Mouse (Mus musculus) bone marrow, adult 2 months (tissue): ENCODE data around the gene Cfd. TPM values are rescaled to one million over a fixed set of nuclear protein-coding genes. Genes with fewer than 3 reads are reported as not detected.
"Not testable (repeated sequence)": the region's sequence is repeated elsewhere in the genome, so short reads cannot be mapped to it uniquely, and the experiment has no call there.

Experiments
- H3K27ac ChIP-seq: fragments of 200-500 bp; 2 replicates; pipeline ENCODE4 v1.5.1; 2012; ENCODE audit warnings: low read depth, mild to moderate bottlenecking, control low read depth, inconsistent platforms, low read length; ENCODE audit not compliant: control insufficient read depth, poor library complexity, insufficient read depth
- H3K4me1 ChIP-seq: fragments of 200-500 bp; 2 replicates; pipeline ENCODE4 v1.6.1; 2011; ENCODE audit warnings: low read length; ENCODE audit not compliant: control insufficient read depth, insufficient read depth
- H3K4me3 ChIP-seq: fragments of 200-500 bp; replicated peaks from 2 replicates; pipeline ENCODE3; 2011; ENCODE audit warnings: mild to moderate bottlenecking, low read depth, low read length, control low read depth; ENCODE audit not compliant: control insufficient read depth
- CTCF ChIP-seq: fragments of 200-500 bp; IDR thresholded peaks from 2 replicates; pipeline ENCODE4 v1.5.1; 2011; ENCODE audit warnings: low read length, control low read depth; ENCODE audit not compliant: control insufficient read depth, insufficient read depth
- POLR2A ChIP-seq: fragments of 200-500 bp; IDR thresholded peaks from 2 replicates; pipeline ENCODE4 v1.6.1; 2011; ENCODE audit warnings: low read depth, mild to moderate bottlenecking, control low read depth, low read length, borderline replicate concordance; ENCODE audit not compliant: control insufficient read depth
- WGBS: fragments of 180-500 bp; shearing (Covaris S2); methylation state at CpG from one replicate; pipeline ENCODE4 v1.1.7; 2018; 5-methylcytosine and 5-hydroxymethylcytosine counted together
- polyA plus RNA-seq: library from polyadenylated mRNA; stranded (reverse); fragments of >200 nt; gene quantifications from 2 replicates; pipeline ENCODE4 v1.2.4, GENCODE M21; 2011; ENCODE audit warnings: low replicate concordance; ENCODE audit not compliant: missing spikeins, insufficient read depth, insufficient read length

The Cfd gene
- polyA plus RNA-seq, 1 experiment, result not detected

DNA sequence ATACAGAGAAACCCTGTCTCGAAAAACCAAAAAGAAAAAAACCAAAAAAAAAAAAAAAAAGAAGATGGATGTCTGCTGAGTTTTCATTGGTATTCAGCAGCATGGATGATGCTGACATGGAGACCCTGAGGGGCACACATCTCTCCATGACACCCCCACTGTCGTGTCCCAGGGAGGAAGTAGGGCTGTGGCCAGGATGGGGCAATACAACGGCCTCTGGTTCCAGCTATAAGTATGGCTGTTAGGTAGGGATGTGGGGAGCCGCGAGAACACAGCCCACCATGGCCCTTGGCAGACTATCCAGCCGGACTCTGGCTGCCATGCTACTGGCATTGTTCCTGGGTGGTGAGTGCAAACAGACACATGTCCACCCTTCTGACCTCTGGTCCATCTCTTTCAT, 4.6 kb upstream of the Cfd start, which contains the start of gene Elane:
TSS of gene Elane (plus strand) at position 194 of the 400 bp plus-strand sequence.
- no peak for TF ChIP-seq CTCF
- no peak for TF ChIP-seq POLR2A
- Histone ChIP-seq H3K4me3 (peak within 1 kb of the TSS; percentile 12), H3K27ac (peak within 1 kb of the TSS; percentile 21; the same call in 1 of the 2 replicates), H3K4me1 (peaks cover 6% of the 10 kb centered on the region; the same call in 1 of the 2 replicates)
- 21% methylated on average over 6 of the region's 6 CpGs for WGBS

GRCm38 (mm10) chr10:79886611-79887010, 4.0 kb upstream of the Cfd start:
- H3K27ac ChIP-seq, result no peak overlapping the region
- H3K4me3 ChIP-seq, result peak overlapping the region; percentile 12
- 55% methylated on average over 8 of the region's 8 CpGs for WGBS
- H3K4me1 ChIP-seq, result peaks cover 6% of the 10 kb centered on the region; the same call in 1 of the 2 replicates
- TF ChIP-seq CTCF (no peak), POLR2A (no peak)

GRCm38 (mm10) chr10:79889386-79889785, 1.3 kb upstream of the Cfd start:
- WGBS, result 7% methylated on average over 2 of the region's 2 CpGs
- H3K27ac ChIP-seq, result no peak overlapping the region
- H3K4me1 ChIP-seq, result peaks cover 4% of the 10 kb centered on the region; the same call in 1 of the 2 replicates

DNA sequence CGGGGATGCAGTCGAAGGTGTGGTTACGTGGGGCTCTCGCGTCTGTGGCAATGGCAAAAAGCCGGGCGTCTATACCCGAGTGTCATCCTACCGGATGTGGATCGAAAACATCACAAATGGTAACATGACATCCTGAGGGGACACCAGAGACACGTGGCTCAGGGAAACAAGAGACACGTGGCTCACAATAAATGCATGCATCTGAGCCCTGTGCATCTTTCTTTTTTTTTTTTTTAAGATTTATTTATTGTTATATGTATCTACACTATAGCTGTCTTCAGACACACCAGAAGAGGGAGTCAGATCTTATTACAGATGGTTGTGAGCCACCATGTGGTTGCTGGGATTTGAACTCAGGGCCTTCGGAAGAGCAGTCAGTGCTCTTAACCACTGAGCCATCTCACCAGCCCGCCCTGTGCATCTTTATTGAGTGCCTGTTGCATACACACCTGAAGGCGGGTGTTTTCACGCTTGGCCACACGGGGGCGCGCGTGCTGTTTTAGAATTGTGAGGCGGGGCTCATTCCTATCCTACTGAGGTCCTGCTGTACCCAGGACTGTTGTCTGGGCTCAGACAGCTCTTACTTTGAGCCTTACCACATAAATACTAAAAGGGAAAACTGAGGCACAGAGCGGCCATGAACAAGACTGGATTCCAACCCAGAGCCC, 1.9 kb downstream of the Cfd start:
- not testable (repeated sequence) for H3K4me3 ChIP-seq, H3K27ac ChIP-seq, H3K4me1 ChIP-seq
- TF ChIP-seq CTCF, result peak; percentile 88
- WGBS, result 44% methylated on average over 22 of the region's 22 CpGs

More at GRCm38 (mm10) chr10:79889386-79889785, 1.3 kb upstream of the Cfd start:
- TF ChIP-seq POLR2A (no peak), CTCF (no peak)
- no peak overlapping the region for H3K4me3 ChIP-seq

- Histone ChIP-seq H3K4me3 (no peak overlapping the region), H3K27ac (no peak overlapping the region), H3K4me1 (no peaks in the 10 kb centered on the region)
- TF ChIP-seq CTCF (no peak), POLR2A (no peak)
- WGBS, result 92% methylated on average over 16 of the region's 16 CpGs
Observed at GRCm38 (mm10) chr10:79896306-79896705, 5.7 kb downstream of the Cfd start.

DNA sequence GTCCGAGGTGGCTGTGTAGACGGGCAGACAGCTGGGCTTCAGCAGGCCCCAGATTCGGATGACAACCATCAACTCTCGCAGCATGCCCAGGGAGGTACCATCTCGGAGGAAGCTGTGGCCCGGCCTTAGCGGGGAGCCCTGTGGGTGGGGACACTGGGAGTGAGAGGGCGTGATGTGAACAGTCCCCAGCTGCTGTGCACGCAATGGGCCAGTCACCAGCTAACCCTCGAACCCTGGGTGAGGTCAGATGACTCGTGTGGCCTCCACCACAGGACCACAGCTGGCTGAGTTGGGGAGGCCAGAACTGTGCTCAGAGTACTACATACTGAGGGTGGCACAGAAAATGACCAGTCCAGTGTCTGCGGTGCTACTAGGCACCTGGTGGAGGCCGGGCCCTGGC, 6.2 kb downstream of the Cfd start:
- TF ChIP-seq POLR2A (no peak), CTCF (no peak)
- no peak overlapping the region for H3K4me3 ChIP-seq
- 70% methylated on average over 13 of the region's 13 CpGs for WGBS
- H3K27ac ChIP-seq, result no peak overlapping the region
- no peaks in the 10 kb centered on the region for H3K4me1 ChIP-seq

DNA sequence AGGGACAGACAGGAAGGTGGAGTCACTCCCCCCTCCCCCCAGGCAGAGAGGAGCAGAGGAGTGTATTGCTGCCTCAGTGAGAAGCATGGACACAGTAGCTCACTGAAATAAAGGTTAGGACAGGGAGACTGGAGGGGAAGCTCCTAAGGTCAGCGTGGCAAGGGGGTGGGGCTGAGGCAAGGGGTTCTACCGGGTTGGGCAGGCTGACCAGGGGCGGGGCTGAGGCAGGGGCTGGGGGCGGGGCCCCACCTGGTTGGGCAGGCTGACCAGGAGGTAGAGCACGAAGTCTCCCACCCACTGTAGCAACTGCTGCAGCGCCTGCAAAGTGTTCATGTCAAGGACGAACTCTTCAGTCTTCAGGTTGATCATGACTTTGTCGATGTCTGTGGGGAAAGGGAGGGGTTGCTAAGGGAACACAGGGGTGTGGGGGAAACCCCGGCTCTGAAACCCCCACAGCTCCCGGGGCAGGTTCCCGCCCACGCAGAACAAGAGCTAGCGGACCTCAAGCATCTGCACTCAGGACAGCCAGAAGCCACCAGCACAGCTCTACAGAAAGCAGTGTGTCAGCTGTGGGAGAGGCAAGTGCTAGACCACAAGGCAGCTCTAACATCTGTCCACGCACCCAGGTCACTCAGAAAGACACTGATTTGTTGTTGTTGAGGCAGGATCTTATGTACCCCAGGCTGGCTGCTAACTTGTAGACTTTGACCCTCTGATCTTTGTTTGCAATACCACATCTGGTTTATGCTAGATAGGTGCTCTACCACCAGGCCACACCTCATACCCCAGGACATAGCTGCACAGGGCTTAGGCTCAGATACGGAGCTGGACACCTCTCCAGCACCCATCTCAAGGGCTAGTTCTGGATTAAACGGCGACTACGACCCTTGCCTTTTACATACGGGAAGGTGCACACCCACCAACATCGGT, 6.9 kb downstream of the Cfd start:
- H3K4me3 ChIP-seq, result no peak overlapping the region

DNA sequence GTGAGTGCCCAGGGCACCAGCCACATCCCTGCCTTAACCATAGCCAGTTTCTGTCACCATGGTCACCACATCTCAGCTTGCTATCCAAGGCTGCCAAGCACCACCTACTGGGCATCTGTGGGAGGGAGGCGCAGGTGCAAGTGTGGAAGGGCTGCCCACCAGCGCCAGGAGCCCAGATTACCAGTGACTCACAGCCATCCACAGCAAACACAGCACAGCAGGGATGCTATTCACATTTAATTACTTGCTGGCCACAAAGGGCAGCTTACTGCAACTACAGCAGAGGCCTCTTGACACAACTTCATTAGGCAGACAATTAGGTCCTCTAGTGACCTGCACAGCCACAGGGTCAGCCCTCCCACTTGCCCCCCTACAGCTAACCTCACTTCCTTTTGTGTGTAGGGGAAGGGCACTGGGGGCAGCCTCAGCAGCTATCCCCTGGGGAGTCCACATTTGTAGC, 10.3 kb downstream of the Cfd start:
- 72% methylated on average over 2 of the region's 2 CpGs for WGBS
- Histone ChIP-seq H3K27ac (no peak overlapping the region), H3K4me3 (no peak overlapping the region), H3K4me1 (no peaks in the 10 kb centered on the region)
- TF ChIP-seq CTCF (peak; percentile 21; the same call in 1 of the 2 replicates), POLR2A (no peak)

More for the DNA sequence above, 6.9 kb downstream of the Cfd start:
- Histone ChIP-seq H3K27ac (no peak overlapping the region), H3K4me1 (no peaks in the 10 kb centered on the region)
- TF ChIP-seq POLR2A (no peak), CTCF (no peak)
- 73% methylated on average over 20 of the region's 20 CpGs for WGBS
